Mouse (Mus musculus) natural killer cell, adult 2 months (primary cell): ENCODE data around the gene Ube2l6.

Source experiments
- DNase-seq, 2 experiments: peaks; one replicate each; pipeline ENCODE4 v3.0.0; 2022; ENCODE audit warnings: low spot score in 2 of 2

Gene Ube2l6

DNA sequence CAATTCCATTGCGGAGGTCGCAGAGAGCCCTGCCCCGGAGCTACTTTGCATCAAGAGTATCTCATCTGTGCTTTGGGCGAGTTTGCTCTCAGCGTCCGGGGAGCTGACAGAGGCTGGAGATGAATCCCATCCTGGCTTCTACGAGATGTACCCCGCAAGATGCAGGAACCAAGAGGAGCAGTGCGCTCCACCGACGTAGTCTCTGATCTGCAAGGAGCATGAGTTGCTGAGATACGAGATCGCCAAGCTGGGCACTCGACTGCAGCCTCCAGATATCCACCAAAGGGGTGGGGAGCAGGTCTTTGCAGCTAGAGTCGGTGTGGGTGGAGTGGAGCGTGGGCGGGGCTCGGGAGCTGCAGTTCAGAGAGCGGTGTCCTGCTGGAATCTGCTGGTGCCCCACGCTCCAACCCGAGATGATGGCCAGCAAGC is at the start of gene Ube2l6:
Ube2l6 (plus strand) TSS at position 336 of the 429 bp plus-strand sequence.
- peak in 1 of 2 experiments; percentile 29 for DNase-seq

DNA sequence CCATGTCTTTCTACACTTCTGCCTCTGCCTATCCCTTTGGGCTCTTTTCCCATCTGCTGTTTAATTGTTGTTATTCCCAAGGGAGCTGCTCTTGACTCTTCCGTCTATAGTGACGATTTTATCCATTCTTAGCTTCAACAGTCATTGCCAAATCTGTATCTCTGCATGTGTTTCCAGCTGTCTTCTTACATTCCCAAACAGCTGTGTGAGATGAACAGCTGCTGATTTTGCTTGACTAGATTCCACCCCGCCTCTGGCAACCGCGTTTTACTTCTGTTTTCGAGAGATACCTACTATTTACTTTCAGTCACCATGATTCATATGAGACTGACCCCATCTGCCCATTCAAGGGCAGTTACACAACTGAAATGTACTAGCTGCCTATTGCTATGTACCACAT is 48.5 kb upstream of the Ube2l6 start:
- no peak for DNase-seq

DNA sequence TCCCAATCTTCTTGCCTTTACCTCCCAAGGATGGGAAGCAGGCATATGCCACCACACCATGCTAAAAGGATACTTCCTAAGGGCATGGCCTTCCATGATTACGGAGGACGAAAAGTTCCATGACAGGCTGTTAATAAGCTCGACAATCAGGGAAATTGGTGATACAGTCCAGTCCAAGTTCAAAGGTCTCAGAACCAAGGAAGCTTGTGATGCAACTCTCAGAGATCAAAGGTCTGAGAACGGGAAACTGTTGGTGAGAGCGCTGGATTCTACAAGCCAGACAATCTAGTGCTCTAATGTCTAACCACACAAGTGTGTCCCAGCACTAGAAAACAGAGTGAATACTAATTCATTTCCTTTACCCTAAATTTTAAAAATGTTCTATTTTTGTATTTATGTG is 42.4 kb upstream of the Ube2l6 start:
- DNase-seq: no peak

DNA sequence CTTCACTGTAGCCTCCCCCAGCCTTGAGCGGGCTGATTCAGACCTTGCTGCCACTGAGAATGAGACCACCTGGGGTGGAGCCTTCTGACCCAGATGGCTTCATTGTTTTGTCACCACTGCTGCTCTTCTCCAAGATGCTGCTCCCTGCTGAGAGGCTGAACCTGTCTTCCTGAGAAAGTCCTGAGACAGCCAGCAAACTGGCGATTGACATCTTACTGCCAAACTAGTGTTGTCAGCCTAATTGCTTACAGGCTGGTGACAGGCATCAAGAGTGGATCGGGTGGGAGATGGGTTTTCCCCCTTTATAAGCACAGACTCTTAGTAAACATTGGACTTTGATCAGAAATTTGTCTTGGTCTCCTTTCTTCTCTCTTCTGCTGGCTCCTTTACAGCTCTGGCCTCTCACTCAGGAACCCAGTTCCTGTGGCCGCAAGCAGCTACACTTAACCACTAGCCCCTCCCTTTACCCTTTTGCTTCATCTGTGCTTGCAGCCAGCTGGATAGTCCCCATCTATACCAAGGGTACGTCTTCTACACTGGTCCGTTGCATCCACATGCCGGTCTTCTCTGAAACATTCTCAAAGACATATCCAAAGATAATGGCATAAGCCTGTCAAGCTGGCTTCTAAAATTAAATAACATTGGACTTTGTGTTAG is 41.5 kb upstream of the Ube2l6 start:
- DNase-seq: no peak

DNA sequence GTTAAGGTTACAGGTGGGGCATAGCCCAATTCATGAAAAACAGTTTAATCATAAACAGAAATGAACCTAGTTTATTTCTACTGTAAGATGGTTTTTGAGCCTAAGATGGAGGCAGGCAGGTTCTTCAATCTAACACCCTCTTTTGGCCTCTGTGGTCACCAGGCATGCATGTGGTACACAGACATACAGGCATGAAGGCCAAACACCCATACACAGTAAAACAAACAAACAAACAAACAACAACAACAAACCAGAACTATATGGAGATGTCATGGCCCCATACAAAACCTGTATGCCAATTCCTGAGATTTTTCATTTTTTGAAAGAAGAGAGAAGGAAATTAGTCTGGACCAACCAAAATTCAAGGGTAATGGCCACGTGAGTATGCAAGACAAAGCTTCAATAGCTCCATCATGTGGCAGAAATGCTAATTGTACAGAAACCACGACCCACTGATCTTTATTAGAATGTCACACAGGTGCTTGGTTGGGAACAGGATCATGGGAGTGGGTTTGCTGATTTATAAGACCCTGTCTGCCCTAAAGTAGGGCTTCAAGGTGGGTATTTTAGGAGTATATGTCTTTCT is 40.0 kb upstream of the Ube2l6 start:
- DNase-seq: no peak

DNA sequence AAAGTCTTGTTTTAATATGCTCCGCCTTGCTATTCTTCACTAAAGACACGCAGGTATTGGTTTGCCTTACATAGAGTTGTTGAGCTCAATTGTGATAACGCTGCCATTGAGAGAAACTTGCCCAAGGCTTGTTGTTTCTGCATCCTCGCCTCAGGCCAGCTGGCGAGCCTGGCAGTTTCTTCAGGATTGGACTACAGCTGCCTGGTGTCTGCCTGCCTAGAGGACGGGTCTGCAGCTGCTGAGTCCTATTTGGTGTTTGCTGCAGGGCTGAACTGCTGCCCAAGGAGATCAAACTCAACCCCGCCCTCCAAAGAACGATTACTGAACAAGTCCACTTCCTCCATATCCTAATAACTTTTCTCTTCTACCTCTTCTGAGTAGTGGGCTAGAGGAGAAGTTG is 37.9 kb upstream of the Ube2l6 start:
- no peak for DNase-seq

DNA sequence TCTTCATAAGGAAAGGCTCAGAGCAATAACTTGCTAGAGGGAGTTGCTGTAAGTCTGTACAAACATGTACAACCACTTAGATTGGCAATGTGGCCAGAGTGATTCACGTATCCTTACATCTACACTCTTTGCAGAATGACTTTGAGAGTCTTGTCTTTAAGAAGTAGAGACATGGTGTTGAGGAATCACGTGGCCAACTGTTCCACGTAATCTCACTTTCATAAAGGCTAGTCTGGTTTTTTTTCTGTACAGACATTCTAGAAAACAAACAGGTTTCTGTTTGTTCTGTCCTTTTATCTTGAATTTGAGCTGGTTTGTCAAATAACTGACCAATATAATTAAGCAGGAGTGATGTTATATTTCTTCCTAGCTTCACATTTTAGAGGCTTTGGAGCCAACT is 37.3 kb upstream of the Ube2l6 start:
- DNase-seq: no peak

DNA sequence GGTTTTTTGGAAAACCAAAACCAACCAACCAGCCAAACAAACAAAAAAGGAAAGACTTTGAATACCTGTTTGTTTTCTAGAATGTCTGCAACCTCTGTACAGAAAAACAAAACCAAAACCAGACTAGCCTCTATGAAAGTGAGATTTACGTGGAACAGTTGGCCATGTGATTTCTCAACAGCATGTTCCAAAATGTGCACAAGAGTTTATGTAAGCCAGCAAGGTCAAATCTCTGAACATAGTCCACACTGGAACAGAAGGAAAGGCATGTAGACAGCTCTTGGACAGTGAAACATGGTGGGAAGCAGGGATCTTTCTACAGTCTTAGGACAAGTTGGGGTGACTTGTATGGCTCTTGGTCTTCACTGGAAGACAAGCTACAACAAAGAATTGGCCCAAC is 36.8 kb upstream of the Ube2l6 start:
- no peak for DNase-seq

DNA sequence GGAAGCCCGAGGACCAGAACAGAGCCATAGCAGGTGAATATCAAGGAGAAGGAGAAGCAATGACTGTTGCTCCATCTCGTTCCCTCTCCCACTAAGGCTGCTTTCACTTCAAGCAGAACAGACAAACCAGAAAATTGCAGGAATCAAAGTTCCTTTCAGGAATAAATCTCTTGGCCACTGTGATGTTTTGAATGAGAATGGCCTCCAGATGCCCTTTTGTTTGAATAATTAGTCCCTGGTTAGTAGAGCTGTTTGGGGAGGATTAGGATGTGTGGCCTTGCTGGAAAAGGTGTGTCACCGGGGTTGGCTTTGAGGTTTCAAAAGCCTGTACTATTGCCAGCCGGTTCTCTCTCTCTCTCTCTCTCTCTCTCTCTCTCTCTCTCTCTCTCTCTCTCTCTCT is 36.3 kb upstream of the Ube2l6 start:
- no peak for DNase-seq

DNA sequence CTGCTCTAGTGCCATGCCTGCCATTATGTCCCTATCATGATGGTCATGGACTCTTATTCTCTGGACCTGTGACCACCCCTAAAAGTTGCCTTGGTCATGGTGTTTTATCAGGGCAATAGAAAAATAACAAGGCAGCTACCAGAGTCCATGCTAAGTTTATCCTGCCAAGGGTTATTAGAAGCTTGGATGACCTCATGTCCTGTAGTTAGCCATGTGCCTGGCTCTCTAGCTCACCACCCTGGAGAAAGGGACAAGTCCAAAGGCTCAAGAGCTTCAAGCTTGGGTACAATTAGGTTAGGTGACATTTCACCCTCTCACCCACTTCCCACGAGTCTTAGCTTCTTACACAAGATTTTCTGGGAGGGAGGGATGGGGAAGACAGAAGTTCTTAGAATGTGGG is 35.8 kb upstream of the Ube2l6 start:
- no peak for DNase-seq

DNA sequence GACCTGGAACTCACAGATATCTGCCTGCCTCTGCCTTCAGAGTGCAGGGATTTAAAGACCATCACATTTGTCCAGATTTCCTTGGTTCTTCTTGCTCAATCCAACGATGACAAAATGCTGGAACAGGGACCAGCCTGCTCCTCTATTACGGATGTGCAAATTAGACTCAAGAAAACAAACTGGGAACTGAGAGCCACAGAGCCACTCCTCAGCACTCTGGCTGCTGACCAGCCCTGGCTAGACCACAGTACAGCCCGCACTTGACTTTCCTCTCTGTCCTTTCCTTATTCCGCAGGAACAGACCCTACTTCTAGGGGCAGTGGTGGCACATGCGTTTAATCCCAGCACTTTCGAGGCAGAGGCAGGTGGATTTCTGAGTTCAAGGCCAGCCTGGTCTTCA is 28.1 kb upstream of the Ube2l6 start:
- no peak for DNase-seq

DNA sequence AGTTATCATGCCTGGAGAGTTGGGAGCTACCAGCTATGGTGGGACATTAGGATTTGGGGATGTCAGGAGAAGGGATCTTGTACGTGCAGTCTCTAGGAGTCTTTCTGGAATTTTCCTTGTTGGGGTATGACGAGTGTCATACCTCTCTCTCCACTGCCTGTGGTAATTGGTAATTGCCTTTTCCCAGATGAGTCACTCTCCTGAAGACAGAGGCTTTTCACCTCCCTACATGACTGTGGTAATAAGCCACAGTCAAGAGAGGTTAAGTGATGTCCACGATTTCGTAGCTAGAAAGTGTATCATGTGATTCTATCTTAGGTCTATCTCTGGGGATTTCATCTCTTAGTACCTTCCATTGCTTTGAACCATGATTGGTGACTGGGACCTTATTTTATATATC is 26.2 kb upstream of the Ube2l6 start:
- no peak for DNase-seq

DNA sequence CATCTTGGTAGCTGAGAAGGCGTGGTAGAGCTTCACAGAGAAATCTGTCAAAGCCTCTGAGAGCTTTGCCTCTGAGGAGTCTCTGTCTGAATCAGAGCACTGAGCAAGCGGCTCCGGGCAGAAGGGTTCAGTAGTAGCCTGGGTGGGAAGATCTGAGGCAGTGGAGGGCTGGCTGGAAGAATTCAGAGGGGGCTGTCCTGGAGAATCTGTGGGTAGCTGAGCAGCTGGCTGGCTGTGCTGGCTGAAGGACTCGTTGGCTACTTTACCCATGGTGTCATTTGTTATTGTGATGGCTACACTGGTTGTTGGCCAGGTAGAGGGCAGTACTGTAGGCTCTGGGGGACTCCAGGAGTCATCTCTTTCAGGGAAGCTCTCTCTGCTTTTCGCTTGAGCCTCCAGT is 25.4 kb upstream of the Ube2l6 start:
- no peak for DNase-seq

DNA sequence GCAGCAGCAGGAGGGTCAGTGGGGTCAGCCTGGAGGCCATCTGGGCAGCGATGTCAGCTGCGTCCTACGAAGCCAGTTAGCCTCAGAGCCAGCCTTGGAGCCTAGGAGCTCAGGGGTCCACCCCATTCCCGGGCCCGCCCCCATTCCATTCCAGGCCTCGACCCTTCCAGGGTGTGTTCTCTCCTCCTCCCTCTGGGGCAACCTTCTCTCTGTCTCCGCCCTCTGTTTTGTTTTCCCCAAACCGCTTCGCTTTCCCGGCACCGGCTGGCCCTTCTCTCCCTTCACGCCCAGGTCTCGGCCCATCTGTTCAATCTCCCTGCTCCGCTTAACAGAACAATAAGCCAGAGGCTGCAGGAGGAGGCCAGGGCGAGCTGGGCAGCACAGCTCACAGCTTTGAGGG is 23.9 kb upstream of the Ube2l6 start:
- DNase-seq: no peak

DNA sequence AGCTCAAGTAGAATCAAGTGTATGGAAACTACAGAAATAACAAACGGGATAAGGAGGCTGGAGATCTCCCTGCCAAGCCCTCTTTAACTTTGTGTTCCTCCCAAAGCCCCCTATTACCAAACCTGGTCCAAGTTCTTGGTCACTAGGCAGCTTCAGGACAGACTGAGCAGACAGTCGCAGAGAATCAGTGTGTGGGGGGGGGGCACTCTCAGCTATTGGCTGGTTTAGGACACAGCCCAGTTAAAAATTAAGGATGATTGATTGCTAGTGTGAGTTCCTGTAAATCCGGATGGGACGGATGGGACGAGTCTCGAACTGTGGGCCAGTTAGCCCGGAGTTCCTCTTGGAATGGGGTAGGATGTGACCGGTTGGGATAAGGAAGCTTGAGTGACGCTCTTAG is 23.4 kb upstream of the Ube2l6 start, which contains the start of gene Serping1:
Serping1 (minus strand) TSS at position 204 of the 400 bp plus-strand sequence.
- no peak for DNase-seq

DNA sequence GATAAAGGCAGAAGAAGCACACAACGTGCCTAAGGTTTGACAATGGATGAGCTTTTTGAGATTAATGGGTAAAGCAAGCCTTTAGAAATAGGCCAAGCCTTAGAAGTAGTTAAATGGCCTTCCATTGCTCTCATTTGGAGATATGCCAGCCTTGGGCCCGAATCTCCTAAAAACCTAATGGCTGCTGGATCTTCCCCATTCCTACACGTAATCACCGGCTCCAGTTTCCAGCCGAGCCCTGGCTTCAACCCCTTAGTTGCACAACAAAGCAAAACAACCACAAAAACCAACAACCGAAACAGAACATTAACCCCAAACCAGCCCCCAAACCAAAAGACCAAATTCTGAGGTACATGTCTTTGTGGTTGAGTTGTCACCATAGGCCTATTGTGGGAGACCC is 23.0 kb upstream of the Ube2l6 start:
- DNase-seq: no peak

DNA sequence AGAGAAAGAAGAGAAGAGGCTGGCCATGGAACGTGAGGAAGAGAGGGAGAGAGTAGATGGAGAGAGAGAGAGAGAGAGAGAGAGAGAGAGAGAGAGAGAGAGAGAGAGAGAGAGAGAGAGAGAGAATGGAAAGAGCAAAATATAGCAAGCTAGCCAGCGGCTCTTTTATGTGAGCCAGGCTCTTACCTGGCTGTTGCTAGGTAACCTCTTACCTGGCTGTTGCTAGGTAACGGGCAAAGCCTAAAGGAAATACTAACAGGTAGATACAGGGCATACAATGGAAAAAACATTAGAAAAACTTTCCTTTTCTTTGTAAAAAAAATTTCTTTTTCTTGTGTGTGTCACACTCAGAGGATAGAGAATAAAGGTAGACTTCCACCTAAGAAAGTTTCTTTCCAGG is 20.9 kb upstream of the Ube2l6 start:
- no peak for DNase-seq

DNA sequence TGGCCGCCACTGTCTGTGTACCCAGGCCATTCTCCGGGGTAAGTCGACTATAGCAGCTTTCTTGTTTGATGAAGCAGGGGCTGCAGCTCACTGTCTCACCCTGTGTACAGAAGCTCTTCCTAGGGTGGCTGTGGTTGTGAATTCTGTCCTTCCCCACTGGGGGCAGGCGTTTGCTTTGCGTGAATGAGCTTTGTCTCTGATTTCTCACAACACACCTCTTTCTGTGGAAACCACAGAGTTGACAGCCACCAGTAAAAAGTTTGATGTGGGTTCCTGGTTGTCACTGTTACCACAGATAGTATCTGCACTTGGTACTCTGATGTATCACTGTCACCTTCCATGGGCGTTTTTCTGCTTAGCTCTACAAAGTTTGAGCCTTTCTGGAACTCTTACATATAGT is 19.4 kb upstream of the Ube2l6 start:
- peak; percentile 68 to 83 for DNase-seq

DNA sequence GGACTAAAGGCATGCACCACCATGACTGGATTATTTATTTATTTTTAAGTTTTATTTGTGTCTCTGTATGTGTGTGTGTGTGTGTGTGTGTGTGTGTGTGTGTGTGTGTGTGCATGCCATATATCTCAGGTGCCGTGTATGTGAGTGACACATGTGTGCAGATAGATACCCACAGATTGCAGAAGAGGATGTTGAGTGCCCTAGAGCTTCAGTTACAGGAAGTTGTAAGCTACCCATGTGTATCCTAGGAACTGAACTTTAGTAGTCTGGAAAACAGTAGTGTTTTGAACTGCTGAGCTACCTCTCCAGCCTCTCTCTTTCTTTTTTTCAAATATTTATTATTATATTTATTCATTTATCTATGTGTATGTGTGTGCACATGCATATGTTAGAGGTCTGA is 15.3 kb upstream of the Ube2l6 start:
- no peak for DNase-seq

DNA sequence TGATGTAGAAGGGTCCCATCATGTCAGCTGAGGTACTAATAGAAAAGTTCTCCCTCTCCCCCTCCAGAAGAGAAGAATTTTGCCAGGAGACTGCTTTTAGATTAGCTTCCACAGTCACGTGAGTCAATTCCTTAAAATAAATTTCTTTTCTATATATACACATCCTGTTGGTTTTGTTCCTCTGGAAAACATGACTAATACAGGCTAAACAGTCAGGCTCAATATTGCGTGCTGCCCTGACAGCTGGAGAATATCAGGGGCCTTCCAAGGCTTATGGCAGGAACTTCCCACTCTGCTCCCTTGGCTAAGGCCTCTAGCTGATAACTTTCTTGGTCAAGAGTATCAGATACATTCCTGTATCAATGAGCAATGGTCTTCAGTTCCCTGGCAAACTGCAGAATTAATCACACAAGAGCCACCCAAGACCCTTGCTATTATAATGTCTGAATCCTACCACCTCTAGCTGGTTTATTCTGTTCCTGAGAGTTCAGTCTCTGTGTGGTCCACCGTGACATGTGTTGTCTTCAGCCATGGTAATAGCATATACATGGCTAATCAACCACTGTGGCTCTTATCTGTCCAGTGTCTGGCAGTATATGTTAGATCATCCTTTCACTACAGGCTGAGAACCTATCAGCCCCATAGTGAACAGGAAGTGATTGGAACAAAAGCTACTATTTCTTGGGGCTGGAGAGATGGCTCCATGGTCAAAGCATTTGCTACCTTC is 14.6 kb upstream of the Ube2l6 start:
- no peak for DNase-seq

DNA sequence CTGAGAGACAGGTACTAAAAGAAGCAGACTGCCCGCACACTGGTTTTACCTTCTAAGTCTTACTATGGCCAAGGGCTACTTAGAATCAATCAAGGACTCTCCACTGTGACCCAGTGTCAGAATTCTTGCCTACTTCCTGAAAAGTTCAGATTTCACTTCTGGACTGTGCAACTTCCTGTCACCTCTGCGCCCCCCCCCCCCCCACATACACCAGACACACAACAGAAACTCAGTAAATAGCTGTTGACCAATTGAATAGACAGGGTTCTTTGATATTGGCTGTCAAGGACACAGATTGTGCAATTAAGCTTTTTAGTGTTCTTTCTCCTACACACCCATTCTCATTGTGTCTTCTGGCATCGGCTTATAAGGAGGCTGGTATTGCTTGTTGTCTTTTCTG is 10.3 kb upstream of the Ube2l6 start:
- DNase-seq: no peak

DNA sequence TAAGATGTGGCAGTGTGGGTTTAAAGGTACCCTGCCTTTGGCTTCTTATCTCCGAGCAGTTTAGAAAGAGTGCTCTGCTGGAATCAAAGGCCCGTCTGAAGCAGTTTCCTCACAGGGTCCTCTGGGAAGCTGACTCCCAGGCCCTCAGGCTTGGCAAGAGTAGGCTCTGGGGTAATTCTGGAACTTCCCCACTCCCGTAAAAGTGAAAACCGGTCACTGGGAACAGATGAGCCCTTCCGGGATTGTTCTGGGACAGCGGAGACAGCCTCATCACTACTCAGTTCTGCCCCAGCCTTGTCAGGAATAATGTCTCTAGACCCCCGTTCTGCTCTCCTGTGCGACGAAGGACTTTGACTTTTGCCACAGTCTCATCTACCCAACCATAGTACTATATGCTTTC is 8.2 kb upstream of the Ube2l6 start:
- DNase-seq: no peak

DNA sequence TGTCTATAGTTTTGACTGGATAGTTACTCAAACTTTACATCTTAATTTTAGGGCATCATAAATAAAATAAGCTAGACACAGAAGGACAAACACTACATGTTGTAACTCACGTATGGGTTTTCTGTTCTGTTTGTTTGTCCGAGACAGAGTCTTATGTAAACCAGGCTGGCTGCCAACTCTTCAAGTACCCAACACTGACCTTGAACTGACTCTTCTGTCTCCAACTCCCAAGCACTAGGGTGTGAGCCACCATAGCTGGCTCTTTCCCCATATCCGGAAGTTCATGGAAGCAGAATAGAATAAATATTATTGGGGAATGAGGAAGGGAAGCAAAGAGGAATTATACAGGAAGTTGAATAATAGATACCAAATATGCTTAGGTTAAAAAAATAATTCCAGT is 6.1 kb upstream of the Ube2l6 start:
- DNase-seq: no peak
